Mouse (Mus musculus): ENCODE measurements around the gene Ccdc6.

The Ccdc6 gene

GRCm38 (mm10) chr10:70096366-70097188 lies at the start of gene Ccdc6:
Ccdc6 (plus strand) TSS chr10:70097121.
- DNase-seq = peak; percentile 93

DNA sequence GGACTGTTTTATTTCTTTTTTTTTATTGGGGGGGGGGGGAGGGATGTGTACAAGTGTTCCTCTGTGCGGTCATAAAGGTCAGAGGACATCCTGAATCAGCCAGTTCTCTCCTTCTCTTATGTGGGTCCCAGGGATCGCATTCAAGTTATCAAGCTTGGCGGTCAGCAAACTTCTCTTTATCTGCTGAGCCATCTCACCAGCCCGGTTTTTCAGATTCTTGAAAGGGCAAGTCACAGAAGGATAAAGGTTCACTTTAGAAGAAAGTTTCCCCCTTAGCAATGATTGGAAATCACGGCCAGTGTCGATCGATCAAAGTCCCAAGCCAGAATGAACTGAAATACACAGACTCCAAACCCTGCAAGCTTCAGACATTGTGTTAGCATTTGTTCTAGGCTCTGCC lies 47.1 kb upstream of the Ccdc6 start:
- DNase-seq = no peak

- DNase-seq = no peak
Observed at GRCm38 (mm10) chr10:70055291-70055690, 41.6 kb upstream of the Ccdc6 start.

GRCm38 (mm10) chr10:70057064-70057463 lies 39.9 kb upstream of the Ccdc6 start:
- no peak for DNase-seq

DNA sequence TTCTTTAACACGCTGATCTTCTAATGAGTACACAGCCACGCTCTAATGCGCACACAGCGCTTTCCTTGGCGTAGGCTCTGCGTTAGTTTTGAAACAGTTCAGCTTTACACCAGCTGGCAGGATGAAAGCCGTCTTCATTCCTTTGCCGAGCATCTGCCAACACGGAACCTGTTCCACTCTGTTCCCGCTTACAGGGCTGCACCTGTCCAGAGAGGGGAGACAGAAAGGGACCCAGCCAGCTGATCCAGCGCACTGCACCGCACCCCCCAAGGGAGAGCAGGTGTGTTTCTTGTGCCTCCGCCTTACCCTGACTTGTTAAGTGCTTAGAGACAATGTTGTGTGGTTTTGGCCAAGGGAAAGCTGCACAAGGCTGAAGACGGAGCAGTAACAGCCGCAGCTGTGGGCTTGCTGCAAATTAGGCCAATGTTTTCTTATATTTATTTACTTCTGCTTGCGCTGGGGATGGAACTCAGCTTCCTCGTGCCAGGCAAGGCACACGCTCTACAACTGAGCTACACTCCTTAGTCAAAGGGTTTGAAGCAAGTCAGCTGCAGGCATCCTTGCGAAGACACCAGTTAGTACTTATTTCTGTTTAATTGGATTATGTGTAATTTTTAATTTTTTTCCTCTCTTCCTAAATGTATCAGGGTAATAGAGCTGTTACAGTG lies 36.8 kb upstream of the Ccdc6 start:
- peak; percentile 24 for DNase-seq

GRCm38 (mm10) chr10:70060689-70061081 lies 36.2 kb upstream of the Ccdc6 start:
- DNase-seq = no peak

DNA sequence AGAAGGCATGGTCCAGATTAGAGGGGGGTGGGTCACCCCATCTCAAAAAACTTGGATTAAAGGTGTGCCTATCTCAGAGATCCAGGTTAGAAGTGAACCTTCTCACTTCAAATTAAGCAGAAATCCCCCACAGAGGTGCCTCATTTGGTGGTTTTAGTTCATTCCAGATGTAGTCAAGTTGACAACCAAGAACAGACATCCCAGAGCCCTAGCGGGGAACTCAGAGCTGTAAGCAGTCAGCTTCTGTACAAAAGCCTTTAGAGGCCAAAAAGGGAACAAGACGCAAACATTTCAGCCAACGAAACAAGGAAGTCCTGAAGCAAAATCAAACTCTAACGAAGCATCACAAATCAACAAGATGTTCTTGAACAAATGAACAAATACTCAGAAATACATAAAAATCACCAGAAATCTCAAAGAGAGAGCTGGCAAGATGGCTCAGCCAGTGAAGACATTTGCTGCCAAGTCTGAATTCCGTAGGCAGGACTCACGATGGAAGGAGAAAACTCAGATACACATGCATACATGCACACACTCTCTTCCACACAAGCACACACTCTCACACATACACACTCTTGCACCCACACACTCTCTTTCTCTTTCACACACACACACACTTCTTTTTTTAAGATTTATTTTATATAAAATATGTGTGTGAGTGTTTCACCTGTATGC lies 32.9 kb upstream of the Ccdc6 start:
- no peak for DNase-seq

GRCm38 (mm10) chr10:70065191-70065590 lies 31.7 kb upstream of the Ccdc6 start:
- no peak for DNase-seq

- DNase-seq = no peak
Observed at GRCm38 (mm10) chr10:70066497-70067168, 30.3 kb upstream of the Ccdc6 start.

- no peak for DNase-seq
Observed at GRCm38 (mm10) chr10:70067169-70068115, 29.5 kb upstream of the Ccdc6 start.

DNA sequence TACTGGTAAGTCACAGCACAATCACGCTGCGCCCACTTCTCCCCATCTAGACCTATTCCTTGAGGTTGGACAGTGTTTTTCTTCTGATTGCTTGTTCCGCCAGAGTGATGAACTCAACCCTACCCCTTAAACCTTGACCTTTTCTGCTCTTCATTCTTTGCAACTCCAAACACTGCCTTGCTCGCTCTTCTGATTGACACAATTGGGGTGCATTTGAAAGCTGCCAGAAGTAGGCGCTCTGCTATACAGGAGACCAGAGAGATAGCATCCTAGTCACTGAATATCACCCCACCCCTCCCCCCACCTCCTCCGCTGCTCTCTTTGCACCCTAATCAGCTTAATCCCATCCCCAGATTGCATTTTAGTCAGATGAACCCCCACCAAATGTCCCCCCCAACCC lies 27.6 kb upstream of the Ccdc6 start:
- DNase-seq = no peak

DNA sequence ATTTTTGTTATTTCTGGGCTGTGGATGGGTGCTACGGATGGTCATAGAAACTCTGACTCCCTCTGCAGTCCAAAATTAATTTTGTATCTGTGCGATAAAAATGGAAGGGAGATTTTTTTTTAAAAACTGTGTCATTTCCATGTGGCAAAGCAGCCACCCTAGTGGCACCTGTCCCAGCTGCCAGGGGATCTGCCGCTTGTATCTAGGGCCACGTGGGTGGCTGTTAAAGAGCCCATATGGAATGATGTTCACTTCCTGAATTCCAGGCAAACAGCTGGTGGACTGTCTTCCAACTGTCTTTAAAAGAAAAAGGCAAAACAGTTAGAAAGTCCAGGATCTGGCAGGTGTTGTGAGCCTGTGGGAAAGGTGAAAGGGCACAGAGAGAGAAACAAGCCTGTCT lies 25.6 kb upstream of the Ccdc6 start:
- DNase-seq = no peak

DNA sequence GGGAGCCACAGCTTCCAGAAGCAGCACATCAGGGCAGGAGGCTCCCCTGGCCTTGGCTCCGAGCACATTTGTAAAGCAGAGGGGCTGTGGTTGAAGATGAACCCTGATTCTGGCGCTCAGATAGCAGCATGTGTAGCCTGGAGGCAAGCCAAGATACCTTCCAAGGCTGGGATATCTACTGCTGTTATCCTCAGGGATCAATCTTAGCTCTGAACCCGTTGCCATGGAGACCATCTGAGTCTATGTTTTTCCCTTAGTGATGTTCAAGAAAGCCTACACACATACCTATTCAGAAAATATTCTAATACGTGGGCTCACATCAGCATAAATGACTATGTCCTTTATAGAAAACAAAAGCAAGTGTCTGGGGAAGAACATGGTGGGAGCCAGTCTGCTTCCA lies 19.5 kb upstream of the Ccdc6 start:
- DNase-seq = no peak

- DNase-seq = no peak
Observed at GRCm38 (mm10) chr10:70080908-70081307, 16.0 kb upstream of the Ccdc6 start.

DNA sequence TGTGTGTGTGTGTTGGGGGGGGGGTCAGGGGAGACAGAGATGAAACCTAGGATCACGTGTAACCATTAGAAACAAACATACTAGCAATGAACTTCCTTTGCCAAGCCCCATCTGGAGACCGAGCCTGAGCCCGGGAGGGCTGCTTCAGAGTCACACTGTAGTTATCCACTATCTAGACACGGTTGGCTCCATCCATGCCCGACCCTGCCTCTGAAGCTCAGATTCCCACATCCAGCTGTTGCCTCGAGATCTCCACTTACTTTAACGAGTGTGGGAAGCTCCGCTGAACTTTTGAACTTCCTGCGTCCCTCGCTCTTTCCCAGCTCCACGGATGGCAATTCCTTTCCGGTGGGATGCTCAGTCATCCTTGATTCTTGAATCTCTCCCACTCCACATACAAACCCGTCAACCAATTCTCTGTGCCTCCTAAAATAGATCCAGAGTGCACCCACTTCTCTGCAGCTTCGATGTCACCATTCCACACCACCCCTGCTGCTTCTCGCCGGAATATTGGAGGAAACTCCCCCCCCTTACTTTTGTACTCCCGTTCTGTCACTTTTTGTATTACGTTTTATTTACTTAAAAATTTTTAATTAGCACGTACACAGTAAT lies 15.3 kb upstream of the Ccdc6 start:
- no peak for DNase-seq

GRCm38 (mm10) chr10:70083241-70083640 lies 13.7 kb upstream of the Ccdc6 start:
- DNase-seq = no peak

DNA sequence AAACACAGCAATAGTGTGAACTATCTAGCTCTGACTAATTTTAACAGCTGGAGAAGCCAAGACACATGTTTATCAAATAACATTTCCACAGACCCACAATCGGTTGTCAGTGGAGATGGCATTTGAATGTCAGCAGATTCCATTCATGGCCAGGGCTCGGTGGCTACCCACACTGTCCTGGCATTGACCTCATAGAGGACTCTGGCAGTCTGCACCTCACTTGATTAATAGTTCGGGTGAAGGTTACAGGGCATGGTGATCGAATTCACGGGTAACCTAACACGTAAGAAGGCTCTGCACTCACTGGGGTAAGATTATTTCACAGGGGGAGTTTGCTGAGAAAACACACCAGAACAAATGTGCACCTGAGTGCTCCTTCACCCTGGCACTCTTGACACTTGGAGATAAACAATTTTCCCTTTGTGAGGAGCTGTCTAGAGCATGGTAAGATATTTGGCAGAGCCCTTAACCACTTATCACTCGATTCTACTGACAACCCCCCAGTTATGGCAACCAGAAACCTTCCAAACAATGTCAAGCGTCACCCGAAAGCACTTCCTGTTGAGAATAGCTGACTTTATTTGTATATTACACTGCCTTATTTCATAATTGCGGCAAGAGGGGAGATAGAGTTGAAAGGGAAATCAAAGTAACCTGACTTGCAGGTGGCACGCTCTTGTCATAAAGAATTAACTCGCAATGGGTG lies 11.5 kb upstream of the Ccdc6 start:
- DNase-seq = no peak

DNA sequence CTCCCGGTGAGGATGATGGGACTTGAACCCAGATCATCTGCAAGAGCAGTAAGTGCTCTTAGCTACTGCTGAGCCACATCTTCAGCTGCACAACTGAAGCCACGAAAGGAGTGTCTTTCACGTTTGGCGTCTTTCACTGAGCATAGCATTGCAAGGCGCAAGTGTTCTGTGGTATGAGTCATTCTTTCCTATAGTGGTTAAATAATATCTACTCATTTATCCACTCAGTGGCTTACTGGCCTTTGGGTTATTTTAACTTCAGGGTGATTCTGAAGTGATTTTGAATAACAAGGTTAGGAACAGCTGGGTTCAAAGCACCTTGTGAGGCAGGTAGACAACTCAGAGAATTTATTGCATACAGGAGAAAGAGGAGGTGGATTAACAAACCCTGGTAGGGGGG lies 8.1 kb upstream of the Ccdc6 start:
- DNase-seq = no peak

- DNase-seq = no peak
Observed at GRCm38 (mm10) chr10:70091876-70092462, 5.0 kb upstream of the Ccdc6 start.

- DNase-seq = no peak
Observed at GRCm38 (mm10) chr10:70093782-70094181, 3.1 kb upstream of the Ccdc6 start.

DNA sequence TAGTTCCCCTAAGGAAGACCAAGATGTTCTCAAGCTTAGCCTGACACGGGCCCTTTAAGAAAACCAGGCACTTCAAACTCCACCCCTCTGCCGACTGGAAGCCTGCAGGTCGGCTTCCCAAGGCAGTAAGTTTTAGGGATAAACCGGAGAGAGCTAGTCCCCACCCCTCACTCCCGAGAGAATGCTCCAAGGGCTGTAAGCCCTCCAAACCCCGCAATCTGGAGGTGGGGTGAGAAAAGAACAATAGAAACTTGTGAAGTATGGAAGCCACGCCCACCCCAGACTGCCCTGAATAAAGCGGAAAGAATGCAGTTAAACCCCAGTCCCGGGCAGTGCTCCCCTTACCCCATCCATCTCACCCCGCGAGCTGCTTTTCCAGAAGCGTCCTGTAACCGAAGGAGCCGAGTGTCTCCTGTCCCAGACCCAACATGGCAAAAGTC lies 1.9 kb upstream of the Ccdc6 start:
- no peak for DNase-seq

Data from right cerebral cortex, postnatal 4 days (tissue).